Mouse (Mus musculus) gastrocnemius, postnatal 10 days (tissue): ENCODE data around the gene Tns3. TPM values are rescaled to one million over a fixed set of nuclear protein-coding genes. Genes with fewer than 3 reads are reported as not detected.

Source experiments
- DNase-seq: peaks from one replicate; pipeline ENCODE4 v3.0.0; 2021; ENCODE audit warnings: mixed read lengths
- total RNA-seq, 2 experiments: library from RNA; stranded (reverse); gene quantifications; 2 replicates each; pipeline ENCODE4 v1.2.3; 2021

Tns3 gene
- total RNA-seq, 2 experiments from 2014 or later, result 16.7 to 21.3 TPM

- DNase-seq, result no peak
These were observed 226.1 kb downstream of the Tns3 start for GRCm38 (mm10) chr11:8438269-8438668.

- no peak for DNase-seq
These were observed 229.2 kb downstream of the Tns3 start for GRCm38 (mm10) chr11:8435101-8435500.

GRCm38 (mm10) chr11:8434366-8434765, 230.0 kb downstream of the Tns3 start:
- no peak for DNase-seq

GRCm38 (mm10) chr11:8433443-8433842, 230.9 kb downstream of the Tns3 start:
- DNase-seq, result no peak

GRCm38 (mm10) chr11:8432941-8433340, 231.4 kb downstream of the Tns3 start:
- no peak for DNase-seq

- DNase-seq, result no peak
These were observed 236.7 kb downstream of the Tns3 start for GRCm38 (mm10) chr11:8427660-8428059.

- DNase-seq, result no peak
These were observed 239.1 kb downstream of the Tns3 start for GRCm38 (mm10) chr11:8425226-8425570.

- DNase-seq, result peak; percentile 61
These were observed 239.8 kb downstream of the Tns3 start for GRCm38 (mm10) chr11:8424342-8425225.

- DNase-seq, result peak; percentile 78
These were observed 259.0 kb downstream of the Tns3 start for GRCm38 (mm10) chr11:8405225-8405899.

GRCm38 (mm10) chr11:8401328-8401727, 263.0 kb downstream of the Tns3 start:
- DNase-seq, result no peak

- no peak for DNase-seq
These were observed 268.0 kb downstream of the Tns3 start for GRCm38 (mm10) chr11:8396329-8396728.

- DNase-seq, result no peak
These were observed 272.8 kb downstream of the Tns3 start for GRCm38 (mm10) chr11:8391564-8391963.

- DNase-seq, result no peak
These were observed 278.4 kb downstream of the Tns3 start for GRCm38 (mm10) chr11:8385891-8386405.
